Mouse (Mus musculus) brown adipose tissue, adult 24 weeks (tissue): ENCODE measurements around the gene Smg7. TPM values are rescaled to one million over a fixed set of nuclear protein-coding genes. Genes with fewer than 3 reads are reported as not detected.
"Not testable (repeated sequence)": the region's sequence is repeated elsewhere in the genome, so short reads cannot be mapped to it uniquely, and the experiment has no call there.

ENCODE experiments used
- H3K27ac ChIP-seq: fragments of 200-500 bp; replicated peaks from 2 replicates; pipeline ENCODE4 v1.5.1; 2012; ENCODE audit warnings: low read depth, mild to moderate bottlenecking, low read length
- H3K4me1 ChIP-seq: fragments of 200-500 bp; 2 replicates; pipeline ENCODE4 v1.6.1; 2012; ENCODE audit warnings: low read length, mixed read lengths; ENCODE audit not compliant: control insufficient read depth, insufficient read depth, insufficient read length
- H3K4me3 ChIP-seq: fragments of 200-500 bp; 2 replicates; pipeline ENCODE4 v1.5.1; 2012; ENCODE audit warnings: low read depth, mild to moderate bottlenecking, low read length, moderate library complexity; ENCODE audit not compliant: insufficient read depth
- polyA plus RNA-seq: library from polyadenylated mRNA; stranded (reverse); fragments of >200 nt; gene quantifications from 2 replicates; pipeline ENCODE4 v1.2.4, GENCODE M21; 2012; ENCODE audit not compliant: missing spikeins, insufficient read depth, insufficient read length

Gene Smg7
- polyA plus RNA-seq, 1 experiment = 18.5 TPM

DNA sequence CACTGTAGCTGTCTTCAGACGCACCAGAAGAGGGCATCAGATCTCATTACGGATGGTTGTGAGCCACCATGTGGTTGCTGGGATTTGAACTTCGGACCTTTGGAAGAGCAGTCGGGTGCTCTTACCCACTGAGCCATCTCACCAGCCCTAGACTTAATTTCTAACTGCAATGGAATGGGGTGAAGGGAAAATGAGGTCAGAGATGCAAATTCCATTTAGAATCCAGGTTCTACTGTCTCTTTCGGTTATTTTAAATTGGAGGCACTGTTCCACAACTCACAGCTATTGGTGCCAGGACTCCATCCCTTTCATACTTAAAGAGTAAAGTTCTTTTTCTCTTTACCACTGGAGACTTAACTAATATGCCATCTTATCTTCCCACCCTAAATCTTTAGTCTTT, 14.4 kb downstream of the Smg7 start:
- not testable (repeated sequence) for H3K4me3 ChIP-seq

DNA sequence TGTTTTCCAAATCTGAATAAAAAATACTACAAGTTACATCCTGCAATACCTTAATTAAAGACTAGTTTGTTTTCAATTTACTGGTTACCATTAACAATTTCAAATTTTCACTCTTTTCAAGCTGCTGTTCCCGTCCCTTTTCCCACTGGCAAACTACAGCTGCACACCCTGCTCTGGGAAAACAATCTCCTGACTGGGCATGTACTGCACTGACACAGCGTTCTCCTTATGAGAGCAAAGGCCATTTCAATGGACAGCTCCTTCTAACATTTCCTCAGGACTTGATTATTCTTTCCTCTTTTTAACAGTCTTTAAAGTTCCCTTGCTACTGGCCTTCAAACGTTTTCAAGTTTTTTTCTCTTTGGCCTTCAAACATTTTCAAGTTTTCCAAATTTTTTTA, 31.4 kb downstream of the Smg7 start:
- Histone ChIP-seq H3K4me1 (peaks cover 3% of the 10 kb centered on the region), H3K4me3 (no peak overlapping the region), H3K27ac (no peak overlapping the region)

More for the DNA sequence above, 14.4 kb downstream of the Smg7 start:
- not testable (repeated sequence) for H3K27ac ChIP-seq, H3K4me1 ChIP-seq

DNA sequence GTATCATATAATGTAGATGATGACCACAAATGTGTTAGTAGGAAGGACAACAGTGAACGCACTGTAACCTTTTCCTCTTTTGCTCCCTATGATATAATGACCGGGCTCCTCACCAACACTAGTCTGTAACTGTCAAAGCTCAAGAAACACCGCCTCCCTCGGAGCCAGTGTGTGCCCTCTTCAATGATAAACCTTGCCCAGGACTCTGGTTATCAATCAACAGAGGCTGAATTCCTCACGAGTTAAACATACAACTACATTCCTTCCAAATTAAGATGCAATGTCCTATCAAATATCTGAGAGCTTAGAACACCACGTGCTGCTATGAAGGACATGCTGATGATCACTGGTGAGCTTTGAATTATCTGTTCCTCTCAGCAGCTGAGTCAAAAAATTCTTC, 32.5 kb downstream of the Smg7 start:
- Histone ChIP-seq H3K27ac (no peak overlapping the region), H3K4me3 (no peak overlapping the region)

DNA sequence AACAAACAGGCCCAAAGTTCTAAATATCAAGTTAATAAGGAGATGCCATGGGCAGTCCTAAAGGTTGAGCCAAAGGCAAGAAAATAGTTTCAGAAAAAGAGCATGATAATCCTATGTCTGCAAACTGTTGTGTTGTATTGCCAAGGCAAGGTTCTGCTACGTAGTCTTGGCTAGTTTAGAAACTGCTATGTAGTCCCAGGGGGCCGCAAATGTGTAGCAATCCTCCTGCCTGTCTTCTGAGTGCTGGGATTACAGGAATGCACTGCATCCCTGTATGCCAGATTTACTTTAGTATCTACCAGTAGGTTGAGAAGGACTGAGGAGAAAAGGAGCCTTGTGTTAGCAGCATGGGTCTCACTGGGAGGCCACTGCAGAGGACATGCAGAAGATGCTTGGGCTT, 55.6 kb downstream of the Smg7 start:
- Histone ChIP-seq H3K27ac (no peak overlapping the region), H3K4me3 (no peak overlapping the region), H3K4me1 (no peaks in the 10 kb centered on the region)

More for the DNA sequence above, 32.5 kb downstream of the Smg7 start:
- peaks cover 3% of the 10 kb centered on the region for H3K4me1 ChIP-seq

DNA sequence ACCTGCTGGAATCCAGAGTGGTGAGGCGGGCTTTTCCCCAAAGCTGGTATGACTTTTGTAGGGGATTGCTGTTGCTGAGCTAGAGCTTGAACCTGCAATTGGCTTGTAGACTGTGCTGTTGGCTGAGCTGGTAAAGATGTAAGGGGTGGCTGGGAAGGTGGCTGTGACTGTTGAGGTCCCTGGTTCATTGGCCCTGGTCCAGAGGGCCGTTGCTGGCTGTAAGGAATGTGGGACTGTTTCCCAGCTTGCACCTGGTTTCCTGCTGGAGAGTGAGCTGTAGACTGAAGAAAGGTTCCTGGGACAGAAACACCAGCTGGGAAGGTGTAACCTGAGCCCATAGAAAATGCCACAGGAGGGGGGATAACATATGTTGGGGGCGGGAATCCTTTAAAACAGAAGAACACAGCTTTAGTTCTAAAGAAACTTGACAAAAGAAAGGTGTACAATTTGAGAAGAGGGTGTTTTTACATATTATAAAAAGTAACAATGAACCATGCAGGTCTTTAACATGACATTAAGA, 57.2 kb downstream of the Smg7 start:
- H3K4me1 ChIP-seq = no peaks in the 10 kb centered on the region

DNA sequence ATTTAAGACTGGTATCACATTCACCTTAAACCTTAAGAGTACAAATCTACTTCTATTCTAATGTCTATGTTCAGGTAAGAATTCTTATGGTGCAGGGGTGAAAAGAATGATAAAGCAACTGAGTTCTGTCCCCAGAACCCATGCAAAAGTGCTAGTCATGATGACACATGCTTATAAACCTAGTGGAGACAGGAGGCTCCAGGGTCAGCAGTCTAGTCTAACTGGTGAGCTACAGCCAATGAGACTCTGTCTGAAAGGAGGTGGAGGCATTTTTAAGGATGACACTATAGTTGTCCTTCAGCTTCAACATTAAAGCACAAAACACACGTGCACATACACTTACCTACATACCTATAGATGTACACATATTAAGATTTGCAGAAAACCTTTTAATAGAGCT, 57.8 kb downstream of the Smg7 start:
- no peak overlapping the region for H3K4me3 ChIP-seq
- no peak overlapping the region for H3K27ac ChIP-seq
- no peaks in the 10 kb centered on the region for H3K4me1 ChIP-seq

More for the DNA sequence above, 57.2 kb downstream of the Smg7 start:
- no peak overlapping the region for H3K27ac ChIP-seq
- H3K4me3 ChIP-seq = no peak overlapping the region

DNA sequence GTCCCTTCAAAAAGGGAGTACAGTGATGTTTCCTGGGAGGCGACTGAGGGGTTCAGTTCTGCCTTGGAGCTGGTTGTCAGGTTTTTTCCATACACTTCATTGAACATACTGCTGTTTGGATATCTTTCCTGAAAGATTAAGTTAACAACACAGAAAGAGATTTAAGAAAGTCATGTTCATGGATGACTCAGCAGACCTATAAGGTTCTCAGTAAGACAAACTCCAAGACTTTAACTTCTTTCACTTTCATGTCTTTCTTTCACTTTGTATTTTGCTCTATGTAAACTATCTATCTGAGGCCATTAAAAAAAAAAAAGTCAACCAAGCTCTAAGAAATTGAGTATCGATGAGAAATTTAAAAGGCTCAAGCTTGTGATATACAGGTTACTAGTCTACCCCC, 61.4 kb downstream of the Smg7 start:
- Histone ChIP-seq H3K4me1 (no peaks in the 10 kb centered on the region), H3K27ac (no peak overlapping the region), H3K4me3 (no peak overlapping the region)

DNA sequence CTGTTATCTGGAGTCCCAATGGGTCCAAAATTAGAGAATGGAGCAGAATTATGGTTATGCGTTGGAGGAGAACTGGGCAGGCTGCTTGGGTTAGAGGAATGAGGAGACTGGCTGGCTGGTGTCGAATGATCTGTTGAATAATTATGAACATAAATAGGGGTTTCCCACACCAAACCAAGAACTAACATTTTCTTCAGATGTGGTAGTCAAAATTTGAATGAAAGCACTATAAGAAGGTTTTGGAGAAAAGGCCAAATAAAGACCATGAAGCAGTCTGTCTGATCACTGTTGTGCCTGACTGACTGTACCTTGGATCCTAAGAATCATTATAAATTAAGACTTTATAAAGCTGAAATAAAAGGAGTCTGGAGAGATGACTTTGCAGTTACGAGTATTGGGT, 62.1 kb downstream of the Smg7 start:
- no peak overlapping the region for H3K4me3 ChIP-seq
- H3K4me1 ChIP-seq = no peaks in the 10 kb centered on the region
- H3K27ac ChIP-seq = no peak overlapping the region

DNA sequence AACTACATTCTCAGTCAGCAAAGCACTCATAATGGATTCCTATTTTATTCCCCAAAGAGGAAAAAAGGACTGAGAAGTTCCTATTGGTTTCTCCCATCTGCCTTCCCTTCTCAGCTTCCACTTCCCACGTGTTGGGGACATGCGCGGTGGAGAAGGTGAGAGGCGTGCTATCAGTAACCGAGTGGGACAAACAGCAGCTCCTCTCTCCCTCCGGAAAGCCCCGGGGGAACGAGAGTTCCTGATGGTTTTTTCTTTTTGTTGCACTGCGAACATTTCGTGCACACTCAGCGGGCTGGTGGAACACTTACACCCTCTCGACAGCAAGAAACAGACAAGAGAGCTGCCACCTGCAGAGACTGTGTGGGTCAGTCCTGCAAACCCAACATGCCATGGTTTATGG, 63.6 kb downstream of the Smg7 start:
- Histone ChIP-seq H3K27ac (no peak overlapping the region), H3K4me1 (no peaks in the 10 kb centered on the region), H3K4me3 (no peak overlapping the region)

DNA sequence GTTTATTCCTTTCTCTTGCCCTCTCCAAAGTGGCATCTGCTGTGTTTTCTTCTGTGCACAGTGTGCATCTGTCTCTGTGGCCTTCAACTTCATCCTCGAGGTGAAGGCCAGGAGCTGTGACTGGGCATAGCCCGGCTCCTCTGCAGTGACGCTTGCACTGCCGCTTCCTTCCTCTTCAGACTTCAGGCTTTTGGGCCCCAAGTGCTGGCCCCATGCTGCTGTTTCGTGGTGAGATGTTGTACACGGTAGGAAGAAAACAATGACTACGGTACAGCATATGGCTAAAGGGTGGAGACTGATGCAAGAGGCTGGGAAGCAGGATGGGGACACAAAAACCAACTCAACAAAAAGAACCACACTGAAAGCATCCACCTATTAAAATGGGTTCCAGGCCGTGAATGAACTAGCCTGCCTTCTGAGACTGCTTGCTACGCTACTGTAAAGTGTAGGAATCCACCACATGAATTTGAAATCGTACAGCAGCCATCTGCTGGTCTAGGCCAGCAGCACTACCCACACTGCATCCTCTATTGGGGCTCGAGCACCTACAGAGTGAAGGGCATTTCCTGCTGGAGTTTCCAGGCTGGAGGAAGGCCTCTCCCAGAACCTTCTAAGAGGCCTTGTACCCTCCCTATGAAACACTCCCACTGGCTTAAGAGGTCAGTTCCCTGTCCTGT, 64.3 kb downstream of the Smg7 start:
- no peaks in the 10 kb centered on the region for H3K4me1 ChIP-seq
- H3K4me3 ChIP-seq = no peak overlapping the region

DNA sequence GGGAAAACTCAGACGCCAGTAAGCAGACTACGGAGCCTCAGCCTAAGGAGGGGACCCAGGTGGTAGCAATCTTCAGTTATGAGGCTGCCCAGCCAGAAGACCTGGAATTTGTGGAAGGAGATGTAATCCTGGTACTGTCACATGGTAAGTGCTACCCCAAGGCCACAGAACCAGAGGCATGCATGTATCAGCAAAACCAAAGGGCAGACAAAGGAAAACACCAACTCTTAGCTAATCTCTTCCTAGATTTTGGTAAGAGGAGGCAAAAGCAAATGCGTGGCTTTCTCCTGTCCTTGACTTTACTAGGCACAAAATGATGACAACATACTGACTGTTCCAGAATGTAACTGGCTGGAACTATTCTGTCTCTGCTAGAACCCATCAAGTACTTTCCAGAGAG, 67.4 kb downstream of the Smg7 start:
- Histone ChIP-seq H3K27ac (no peak overlapping the region), H3K4me1 (no peaks in the 10 kb centered on the region), H3K4me3 (no peak overlapping the region)

More for the DNA sequence above, 64.3 kb downstream of the Smg7 start:
- 0 out of 2 replicates have a peak overlapping the region, but pooled peaks have one; percentile 8 for H3K27ac ChIP-seq

DNA sequence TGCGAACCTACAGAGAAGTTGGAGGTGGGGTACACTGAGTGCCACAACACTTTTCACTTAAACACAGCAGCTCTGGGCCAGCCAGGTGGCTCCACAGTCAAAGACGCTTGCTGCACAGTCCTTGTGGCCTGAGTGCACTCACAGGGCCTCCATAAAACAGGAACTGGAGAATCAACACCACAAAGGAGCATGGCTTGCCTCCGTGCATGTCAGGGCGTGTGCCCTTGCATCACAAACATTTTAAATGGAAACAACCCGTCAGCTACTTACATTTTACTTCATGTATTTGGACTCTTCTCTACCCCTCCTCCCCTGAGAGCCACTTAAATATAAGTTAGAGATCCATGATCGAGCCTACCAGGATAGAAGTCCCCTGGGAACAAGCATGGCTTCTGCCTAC, 70.1 kb downstream of the Smg7 start:
- H3K4me3 ChIP-seq = no peak overlapping the region
- no peak overlapping the region for H3K27ac ChIP-seq
- H3K4me1 ChIP-seq = no peaks in the 10 kb centered on the region

DNA sequence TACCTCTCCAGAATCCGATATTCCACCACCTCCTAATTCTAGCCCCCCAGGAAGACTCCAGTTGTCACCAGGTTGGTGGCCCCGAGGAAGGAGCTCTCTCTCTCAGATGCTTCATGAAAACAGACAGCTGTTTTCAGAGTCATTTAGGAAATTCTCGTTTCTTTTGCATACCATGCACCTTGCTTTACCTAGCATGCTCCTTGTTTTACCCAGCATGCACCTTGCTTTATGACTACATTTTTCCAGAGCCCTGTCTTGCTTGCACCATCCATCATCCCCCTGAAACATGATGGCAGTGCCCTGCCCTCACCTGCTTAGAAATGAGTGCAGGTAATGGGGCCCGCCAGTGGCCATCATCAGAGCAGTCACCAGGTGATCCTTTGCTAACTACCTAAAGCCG, 70.8 kb downstream of the Smg7 start:
- Histone ChIP-seq H3K4me1 (no peaks in the 10 kb centered on the region), H3K27ac (no peak overlapping the region), H3K4me3 (no peak overlapping the region)

DNA sequence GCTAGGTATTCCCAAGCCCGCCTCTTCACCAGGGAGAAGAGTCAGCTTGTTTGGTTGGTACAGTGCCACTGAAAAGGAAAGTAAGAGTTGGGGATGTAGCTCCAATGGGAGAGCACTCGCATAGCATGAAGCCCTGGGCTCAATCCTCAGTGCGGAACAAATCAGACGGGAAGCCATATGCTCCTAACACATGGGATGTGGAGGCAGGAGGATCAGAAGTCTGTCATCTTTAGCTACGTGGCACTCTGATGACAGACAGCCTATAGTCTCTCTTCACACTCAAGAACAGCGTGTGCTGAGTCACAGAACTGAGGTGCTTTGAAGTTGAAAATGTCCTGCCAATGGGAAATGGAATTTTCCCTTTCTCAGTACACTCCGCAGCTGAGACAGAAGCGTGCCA, 71.4 kb downstream of the Smg7 start:
- Histone ChIP-seq H3K27ac (no peak overlapping the region), H3K4me3 (no peak overlapping the region), H3K4me1 (no peaks in the 10 kb centered on the region)

DNA sequence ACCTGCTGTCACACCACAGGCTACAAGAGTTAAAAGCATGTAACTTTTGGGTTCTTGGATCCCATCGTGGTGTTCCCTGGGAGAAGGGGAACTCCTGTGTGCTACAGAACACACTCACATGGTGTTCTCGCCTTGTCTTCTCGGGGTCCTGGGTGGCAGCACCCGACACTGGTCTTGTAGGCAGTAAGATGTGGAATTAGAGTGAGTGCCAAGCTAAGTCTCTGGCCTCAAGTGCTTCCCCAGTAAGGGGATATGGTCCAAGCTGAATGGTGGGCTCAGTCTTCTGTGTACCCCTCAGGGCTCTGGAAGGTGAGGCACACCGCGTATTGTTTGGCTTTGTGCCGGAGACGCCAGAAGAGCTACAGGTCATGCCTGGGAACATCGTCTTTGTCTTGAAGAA, 72.4 kb downstream of the Smg7 start:
- Histone ChIP-seq H3K4me3 (no peak overlapping the region), H3K27ac (no peak overlapping the region), H3K4me1 (no peaks in the 10 kb centered on the region)

DNA sequence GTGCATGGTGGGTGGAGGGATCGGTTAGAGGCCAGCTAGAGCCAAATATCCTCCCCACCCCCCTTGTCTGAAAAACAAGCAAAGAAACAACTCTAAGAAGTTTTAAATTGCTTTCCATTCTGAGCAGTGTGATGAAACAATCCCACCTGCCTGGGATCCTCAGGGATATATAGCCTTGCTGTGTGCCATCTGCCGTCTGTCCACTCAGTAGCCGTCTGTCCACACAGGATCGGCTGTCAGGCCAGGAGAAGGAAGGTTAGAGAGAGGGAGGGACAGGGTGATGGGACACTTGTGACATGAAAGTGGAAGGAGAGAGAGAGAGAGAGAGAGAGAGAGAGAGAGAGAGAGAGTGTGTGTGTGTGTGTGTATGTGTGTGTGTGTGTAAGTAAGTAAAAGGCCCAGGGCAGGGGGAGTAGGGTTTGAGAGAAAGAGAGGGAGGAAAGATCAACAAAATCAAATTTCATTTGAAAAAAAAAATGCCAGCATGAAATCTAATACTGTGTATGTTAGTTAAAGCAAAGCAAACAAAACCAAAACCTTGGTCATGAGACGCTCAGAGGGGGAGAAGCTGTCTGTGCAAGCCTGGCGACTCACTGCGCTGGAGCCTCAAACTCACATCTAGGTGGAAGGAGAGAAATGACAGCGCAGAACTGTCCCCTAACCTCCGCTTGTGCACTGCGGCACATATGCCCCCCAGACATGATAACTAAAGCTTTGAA, 73.7 kb downstream of the Smg7 start:
- H3K4me1 ChIP-seq = no peaks in the 10 kb centered on the region
- no peak overlapping the region for H3K4me3 ChIP-seq
- no peak overlapping the region for H3K27ac ChIP-seq
